Mouse (Mus musculus): ENCODE results near the gene Aqp6.

GRCm38 (mm10) chr15:99648326-99648725 lies 47.1 kb downstream of the Aqp6 start:
- TF ChIP-seq CTCF (IDR thresholded peaks at IDR 0.05; ENCODE audit: extremely low read depth, insufficient read depth, low read length) (no peak), POLR2A (IDR thresholded peaks at IDR 0.05; ENCODE audit: extremely low read depth, insufficient read depth, low read length) (no peak)

Data from cortical plate, adult 2 months (tissue).